In genomic region chrX:167209828-167210227, GRCm38 (mm10) we compare ENCODE assay signal across 9 mouse cellular contexts. TPM values are rescaled to one million over a fixed set of nuclear protein-coding genes. Genes with fewer than 3 reads are reported as not detected.
DNase-seq lines count a peak whose midpoint lies in the region; ATAC-seq lines count a peak whose summit lies in the region.
"Had no signal": no experiment of that assay in that cellular context is flagged by ENCODE, and none has a peak within 500 bp of the region (broad histone marks: within the 10 kb centered on the region; RNA-seq: fewer than 3 reads in every experiment).

No protein-coding gene starts in this region.

- H3K9me3 ChIP-seq in kidney, embryonic 15.5 days (replicated peaks) = no peaks in the 10 kb centered on the region
- no peaks in the 10 kb centered on the region for H3K9me3 ChIP-seq in hindbrain, embryonic 10.5 days
- H3K9me3 ChIP-seq in midbrain, embryonic 12.5 days = no peaks in the 10 kb centered on the region

- no peak for DNase-seq in kidney, adult 18-20 months
- DNase-seq in R1 (ENCODE audit: low read depth, low spot score) = peak; percentile 47
- no peak for DNase-seq in hindbrain, embryonic 10.5 days (ENCODE audit: low spot score)
- no peak for DNase-seq in adrenal gland, adult 2 months
- DNase-seq: thymus, adult 18-20 months had no signal

- H3K27me3 ChIP-seq in kidney, embryonic 15.5 days = peaks cover 57% of the 10 kb centered on the region
- peaks cover 68% of the 10 kb centered on the region for H3K27me3 ChIP-seq in hindbrain, embryonic 10.5 days (ENCODE audit: insufficient read depth, poor library complexity, severe bottlenecking)
- H3K27me3 ChIP-seq in midbrain, embryonic 12.5 days = peaks cover 31% of the 10 kb centered on the region

- H3K36me3 ChIP-seq in kidney, embryonic 15.5 days = no peaks in the 10 kb centered on the region
- peaks cover 8% of the 10 kb centered on the region for H3K36me3 ChIP-seq in hindbrain, embryonic 10.5 days
- H3K36me3 ChIP-seq in midbrain, embryonic 12.5 days = no peaks in the 10 kb centered on the region

- H3K27ac ChIP-seq in kidney, embryonic 15.5 days = no peak overlapping the region
- H3K27ac ChIP-seq in hindbrain, embryonic 10.5 days = peak overlapping the region; percentile 90
- H3K27ac ChIP-seq in midbrain, embryonic 12.5 days (replicated peaks) = peak overlapping the region; percentile 94

- peak overlapping the region; percentile 56; the same call in 1 of the 2 replicates for H3K4me3 ChIP-seq in kidney, embryonic 15.5 days (replicated peaks)
- peak overlapping the region; percentile 64 for H3K4me3 ChIP-seq in hindbrain, embryonic 10.5 days
- peak overlapping the region; percentile 62 for H3K4me3 ChIP-seq in midbrain, embryonic 12.5 days

- peaks cover 3% of the 10 kb centered on the region; the same call in 1 of the 2 replicates for H3K4me1 ChIP-seq in kidney, embryonic 15.5 days
- H3K4me1 ChIP-seq in hindbrain, embryonic 10.5 days (replicated peaks) = peaks cover 22% of the 10 kb centered on the region
- peaks cover 22% of the 10 kb centered on the region for H3K4me1 ChIP-seq in midbrain, embryonic 12.5 days

- no peak for ATAC-seq in kidney, embryonic 15.5 days (replicated peaks; ENCODE audit: low FRiP score)
- no peak for ATAC-seq in midbrain, embryonic 12.5 days (ENCODE audit: low FRiP score, low read depth)
- no peak for ATAC-seq in megakaryocyte progenitor cell, adult 5-6 weeks (replicated peaks; ENCODE audit: poor library complexity)
- ATAC-seq in inflammation-experienced regulatory T-cells, adult 6 months = no peak

- peak overlapping the region; percentile 57 for H3K4me2 ChIP-seq in kidney, embryonic 15.5 days
- peak overlapping the region; percentile 50 for H3K4me2 ChIP-seq in midbrain, embryonic 12.5 days (replicated peaks)

- WGBS in kidney, embryonic 15.5 days = 64% methylated on average over 8 of the region's 8 CpGs
- 62% methylated on average over 8 of the region's 8 CpGs for WGBS in hindbrain, embryonic 10.5 days
- 65% methylated on average over 8 of the region's 8 CpGs for WGBS in midbrain, embryonic 12.5 days

- H3K9ac ChIP-seq in kidney, embryonic 15.5 days = no peak overlapping the region
- H3K9ac ChIP-seq in midbrain, embryonic 12.5 days (replicated peaks) = no peak overlapping the region; the same call in 1 of the 2 replicates

RNA-seq across cellular contexts. Expression of gene Tmsb4x, which starts 0.7 kb away (rescaled TPM):
- 2,736 and 2,813 TPM in 2 replicates for polyA plus RNA-seq in kidney, embryonic 15.5 days (2015; fragmentation: Nextera tagmentation; extraction: Ambion mirVana)
- polyA plus RNA-seq in hindbrain, embryonic 10.5 days (2016; fragmentation: Nextera tagmentation; extraction: Ambion mirVana) = 4,143 and 5,498 TPM in 2 replicates
- polyA plus RNA-seq in midbrain, embryonic 12.5 days (2016; fragmentation: Nextera tagmentation; extraction: Ambion mirVana) = 6,192 and 6,219 TPM in 2 replicates
- 2,723 and 3,717 TPM in 2 replicates for total RNA-seq in megakaryocyte progenitor cell, adult 5-6 weeks (2015)
- total RNA-seq in megakaryocyte progenitor cell, adult 5-6 weeks (2017) = 1,582 and 2,074 TPM in 2 replicates
- 100 to 1,000 TPM; 255 to 487 TPM for total RNA-seq in adrenal gland, adult 2 months (2021)
- polyA plus RNA-seq in adrenal gland, adult 2 months (2012; rRNA removed) = 6.5 and 6.8 TPM in 2 replicates
- polyA plus RNA-seq in inflammation-experienced regulatory T-cells, adult 6 months (2017; shearing (Covaris generic)) = over 10,000 TPM; 12,659 to 15,684 (median 12,791) TPM

RNA-seq across cellular contexts. Expression of gene Tlr8, which starts 54.3 kb away (rescaled TPM):
- polyA plus RNA-seq in kidney, embryonic 15.5 days (2015; fragmentation: Nextera tagmentation; extraction: Ambion mirVana) = 0.17 TPM in 2 replicates
- polyA plus RNA-seq in hindbrain, embryonic 10.5 days (2016; fragmentation: Nextera tagmentation; extraction: Ambion mirVana) = 0.17 TPM in 1 of 2 replicates, not detected in the other
- 0.40 TPM in 1 of 2 replicates, not detected in the other for polyA plus RNA-seq in midbrain, embryonic 12.5 days (2016; fragmentation: Nextera tagmentation; extraction: Ambion mirVana)
- 5.4 and 8.5 TPM in 2 replicates for total RNA-seq in megakaryocyte progenitor cell, adult 5-6 weeks (2015)
- total RNA-seq in megakaryocyte progenitor cell, adult 5-6 weeks (2017) = 2.1 and 4.0 TPM in 2 replicates
- total RNA-seq in adrenal gland, adult 2 months (2021) = 1 to 10 TPM; 1.2 to 3.3 TPM
- polyA plus RNA-seq in adrenal gland, adult 2 months (2012; rRNA removed) = 0.18 and 0.20 TPM in 2 replicates
- under 1 TPM in 1 of 3 experiments, not detected in 2; 0.11 TPM for polyA plus RNA-seq in inflammation-experienced regulatory T-cells, adult 6 months (2017; shearing (Covaris generic))

Comparison
In these comparisons a context has a peak if more than half of its experiments do, and no peak if none do; other contexts are left out.
1. RNA of gene Tmsb4x, which starts 0.7 kb away (polyA plus RNA-seq): 12,659 to 15,684 TPM in inflammation-experienced regulatory T-cells, adult 6 months, 6,192 to 6,219 TPM in midbrain, embryonic 12.5 days, 4,143 to 5,498 TPM in hindbrain, embryonic 10.5 days and 2,736 to 2,813 TPM in kidney, embryonic 15.5 days; 6.5 to 6.8 TPM in adrenal gland, adult 2 months; every median in the first group is over 100 times any median in the second.
2. Peak in every context shown above with its lines, with median percentiles within 50 percentile points of each other: H3K4me3 ChIP-seq.